Mouse (Mus musculus) cerebellum, adult 2 months (tissue): Measurements from ENCODE around the gene Taar8a.
"Not testable (repeated sequence)": the region's sequence is repeated elsewhere in the genome, so short reads cannot be mapped to it uniquely, and the experiment has no call there.

ENCODE experiments used
- CTCF ChIP-seq: fragments of 200-500 bp; IDR thresholded peaks from 2 replicates; pipeline ENCODE4 v1.5.1; 2011; ENCODE audit warnings: low read depth, mild to moderate bottlenecking, control low read depth, low read length, moderate library complexity, borderline replicate concordance; ENCODE audit not compliant: insufficient read depth
- POLR2A ChIP-seq: fragments of 200-500 bp; IDR thresholded peaks from 2 replicates; pipeline ENCODE4 v1.6.1; 2011; ENCODE audit warnings: low read length, control low read depth, borderline replicate concordance; ENCODE audit not compliant: insufficient read depth

- not testable (repeated sequence) for TF ChIP-seq CTCF, POLR2A
These were observed 1.5 kb upstream of the Taar8a start for GRCm38 (mm10) chr10:24074751-24075150.
